Mouse (Mus musculus) large intestine, adult 2 months (tissue): Measurements from ENCODE around the gene Slc16a1. TPM values are rescaled to one million over a fixed set of nuclear protein-coding genes. Genes with fewer than 3 reads are reported as not detected.
"Not testable (repeated sequence)": the region's sequence is repeated elsewhere in the genome, so short reads cannot be mapped to it uniquely, and the experiment has no call there.

ENCODE experiments used
- DNase-seq: peaks from one replicate; pipeline ENCODE4 v3.0.0-alpha.2; 2012; ENCODE audit warnings: low read depth, low spot score
- WGBS: fragments of 180-500 bp; shearing (Covaris S2); methylation state at CpG from one replicate; pipeline ENCODE4 v1.1.7; 2018; 5-methylcytosine and 5-hydroxymethylcytosine counted together
- polyA plus RNA-seq: library from polyadenylated mRNA; depleted of rRNA; stranded (reverse); fragments of >200 nt; gene quantifications from 2 replicates; pipeline ENCODE4 v1.2.3, GENCODE M21; 2012

The Slc16a1 gene
- polyA plus RNA-seq, 1 experiment: 26.8 TPM

- 25% methylated on average over 1 of the region's 1 CpGs for WGBS
- DNase-seq: not testable (repeated sequence)
These were observed 31.9 kb downstream of the Slc16a1 start for GRCm38 (mm10) chr3:104670183-104671020.

- no peak for DNase-seq
- WGBS: 18% methylated on average over 6 of the region's 6 CpGs
These were observed 33.1 kb downstream of the Slc16a1 start for GRCm38 (mm10) chr3:104671543-104671942.

- 33% methylated on average over 4 of the region's 4 CpGs for WGBS
- no peak for DNase-seq
These were observed 33.6 kb downstream of the Slc16a1 start for GRCm38 (mm10) chr3:104672041-104672440.

GRCm38 (mm10) chr3:104673642-104674328, 35.3 kb downstream of the Slc16a1 start:
- 36% methylated on average over 4 of the region's 4 CpGs for WGBS

GRCm38 (mm10) chr3:104674329-104675220, 36.1 kb downstream of the Slc16a1 start:
- 11% methylated on average over 14 of the region's 14 CpGs for WGBS
- DNase-seq: no peak

More at GRCm38 (mm10) chr3:104673642-104674328, 35.3 kb downstream of the Slc16a1 start:
- DNase-seq: no peak

- no peak for DNase-seq
- WGBS: 2% methylated on average over 23 of the region's 23 CpGs
These were observed 36.9 kb downstream of the Slc16a1 start for GRCm38 (mm10) chr3:104675258-104675851.

- no peak for DNase-seq
- WGBS: 75% methylated on average over 2 of the region's 2 CpGs
These were observed 39.3 kb downstream of the Slc16a1 start for GRCm38 (mm10) chr3:104677781-104678180.

- 91% methylated on average over 8 of the region's 8 CpGs for WGBS
These were observed 40.4 kb downstream of the Slc16a1 start for GRCm38 (mm10) chr3:104678826-104679225.

GRCm38 (mm10) chr3:104682671-104683504, 44.4 kb downstream of the Slc16a1 start:
- 39% methylated on average over 11 of the region's 11 CpGs for WGBS
- no peak for DNase-seq

More at GRCm38 (mm10) chr3:104678826-104679225, 40.4 kb downstream of the Slc16a1 start:
- DNase-seq: no peak

- WGBS: 6% methylated on average over 23 of the region's 23 CpGs
- no peak for DNase-seq
These were observed 62.4 kb downstream of the Slc16a1 start for GRCm38 (mm10) chr3:104700751-104701335.

GRCm38 (mm10) chr3:104701761-104702160, 63.3 kb downstream of the Slc16a1 start:
- no peak for DNase-seq
- WGBS: 87% methylated on average over 1 of the region's 1 CpGs

- DNase-seq: no peak
- 92% methylated on average over 4 of the region's 4 CpGs for WGBS
These were observed 65.5 kb downstream of the Slc16a1 start for GRCm38 (mm10) chr3:104703941-104704340.

- WGBS: 45% methylated on average over 2 of the region's 2 CpGs
- DNase-seq: no peak
These were observed 68.0 kb downstream of the Slc16a1 start for GRCm38 (mm10) chr3:104706446-104706845.

GRCm38 (mm10) chr3:104706951-104707771, 68.7 kb downstream of the Slc16a1 start:
- 58% methylated on average over 6 of the region's 6 CpGs for WGBS
- not testable (repeated sequence) for DNase-seq

- WGBS: 37% methylated on average over 1 of the region's 1 CpGs
- DNase-seq: not testable (repeated sequence)
These were observed 69.3 kb downstream of the Slc16a1 start for GRCm38 (mm10) chr3:104707772-104708144.
